Mouse (Mus musculus) brain, embryonic 14.5 days (tissue): ENCODE data around the gene Tbck.

Experiments used
- CTCF ChIP-seq: fragments of 200-500 bp; IDR thresholded peaks from 2 replicates; pipeline ENCODE4 v1.5.1; 2012; ENCODE audit warnings: inconsistent platforms, mild to moderate bottlenecking, moderate library complexity, borderline replicate concordance; ENCODE audit not compliant: insufficient read depth, insufficient read length; ENCODE audit errors: extremely low read depth
- POLR2A ChIP-seq: fragments of 200-500 bp; IDR thresholded peaks from 2 replicates; pipeline ENCODE4 v1.6.1; 2012; ENCODE audit warnings: mild to moderate bottlenecking, inconsistent platforms, borderline replicate concordance; ENCODE audit not compliant: poor library complexity, insufficient read depth, insufficient read length, severe bottlenecking; ENCODE audit errors: extremely low read depth

DNA sequence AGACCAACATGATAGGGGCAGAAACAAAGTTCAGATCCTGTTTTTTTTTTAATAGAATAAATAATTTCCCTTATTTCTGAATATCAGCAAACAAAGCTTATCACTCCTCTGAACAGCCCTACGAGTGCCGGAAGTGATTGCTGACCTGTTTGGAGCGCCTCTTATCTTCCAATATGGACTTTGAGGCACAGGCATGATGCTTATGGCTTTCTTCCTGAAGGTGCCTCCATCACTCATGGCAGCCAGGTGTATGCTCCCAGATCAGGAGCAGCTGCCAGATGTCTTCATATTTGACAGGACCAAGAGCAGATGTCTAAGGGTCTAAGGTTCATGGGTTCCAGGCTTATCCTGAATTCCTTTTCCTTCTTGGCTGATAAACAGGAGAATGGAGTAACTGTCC is 46.9 kb upstream of the Tbck start:
- no peak for TF ChIP-seq CTCF
- TF ChIP-seq POLR2A, result no peak
